Mouse (Mus musculus): ENCODE results near the gene Hoxc9. TPM values are rescaled to one million over a fixed set of nuclear protein-coding genes. Genes with fewer than 3 reads are reported as not detected.
A peak's percentile ranks its signal among the peaks of the same experiment; 100 is the strongest.

Gene Hoxc9
- polyA plus RNA-seq, 1 experiment from 2014 or later: not detected

DNA sequence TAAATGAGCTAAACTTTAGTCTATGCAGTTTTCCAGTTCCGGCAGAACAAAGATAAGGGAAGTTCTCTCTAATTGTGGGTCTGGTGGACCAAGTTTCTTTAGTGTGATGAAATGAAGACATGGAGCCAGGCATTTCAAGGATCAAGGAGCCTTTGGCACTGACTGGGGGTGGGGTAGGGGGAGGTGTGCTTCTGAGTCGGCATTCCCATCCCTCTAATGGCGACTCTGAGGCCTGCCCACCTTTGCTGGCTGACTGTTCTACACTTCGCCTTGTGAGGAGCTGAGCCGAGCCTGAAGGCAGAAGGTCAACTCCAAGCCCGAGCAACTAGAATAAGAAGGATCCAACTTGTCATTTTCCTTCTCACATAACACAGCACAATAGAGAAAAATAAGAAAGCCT is 14.5 kb upstream of the Hoxc9 start:
- Histone ChIP-seq H3K9ac (no peak overlapping the region), H3K27me3 (peaks cover 98% of the 10 kb centered on the region), H3K4me1 (0 out of 2 replicates have a peak, but pooled peaks cover 5% of the 10 kb centered on the region), H3K4me3 (no peak overlapping the region), H3K4me2 (no peak overlapping the region), H3K36me3 (no peaks in the 10 kb centered on the region), H3K27ac (no peak overlapping the region), H3K9me3 (no peaks in the 10 kb centered on the region)
- ATAC-seq (ENCODE audit: borderline replicate concordance, extremely low read depth, low FRiP score, low TSS enrichment): no peak
- WGBS: 3% methylated on average over 6 of the region's 6 CpGs

DNA sequence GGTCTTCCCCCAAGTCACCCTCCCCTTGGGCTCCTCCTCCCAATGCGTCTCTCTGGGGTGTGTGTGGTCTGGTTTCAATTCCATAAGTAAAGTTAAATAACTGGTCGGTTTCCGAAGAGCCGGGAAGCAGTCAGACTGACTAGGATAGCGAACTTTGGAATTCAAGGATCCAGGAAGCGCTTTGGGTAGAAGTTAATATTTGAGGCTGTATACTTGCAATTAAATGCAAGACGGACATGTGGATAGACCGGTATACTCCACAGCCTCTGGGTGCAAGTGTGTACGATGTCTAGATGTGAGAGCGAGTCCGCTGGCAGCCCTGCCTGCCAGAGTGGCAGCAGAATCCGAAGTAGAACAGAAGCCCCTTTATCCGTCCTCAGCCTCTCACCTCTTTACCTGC is 13.7 kb upstream of the Hoxc9 start:
- Histone ChIP-seq H3K4me1 (0 out of 2 replicates have a peak, but pooled peaks cover 5% of the 10 kb centered on the region), H3K36me3 (no peaks in the 10 kb centered on the region), H3K9me3 (no peaks in the 10 kb centered on the region), H3K27me3 (peaks cover 98% of the 10 kb centered on the region), H3K9ac (no peak overlapping the region), H3K4me2 (no peak overlapping the region), H3K27ac (no peak overlapping the region), H3K4me3 (no peak overlapping the region)
- WGBS: 1% methylated on average over 13 of the region's 13 CpGs
- no peak for ATAC-seq (ENCODE audit: borderline replicate concordance, extremely low read depth, low FRiP score, low TSS enrichment)

DNA sequence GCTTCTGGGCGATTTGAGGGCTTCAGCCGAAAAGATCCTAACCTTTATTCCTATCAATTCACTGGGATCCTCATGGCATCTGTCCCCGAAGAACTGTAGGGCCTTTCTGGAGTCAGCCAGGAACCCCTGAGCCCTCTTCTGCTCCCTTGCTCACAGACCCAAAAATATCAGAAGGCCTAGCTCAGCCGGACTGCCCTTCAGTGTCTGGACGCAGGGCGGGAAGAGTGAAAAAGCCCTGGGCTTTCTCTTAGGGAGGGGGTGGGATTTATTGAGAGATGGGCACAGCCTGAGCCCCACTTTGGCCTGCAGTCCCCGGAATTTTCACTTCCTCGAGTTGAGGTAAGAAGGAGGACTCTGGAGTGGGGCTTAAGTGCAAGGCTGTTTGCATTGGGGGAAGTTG is 13.0 kb upstream of the Hoxc9 start:
- Histone ChIP-seq H3K9ac (no peak overlapping the region), H3K4me2 (no peak overlapping the region), H3K27ac (no peak overlapping the region), H3K4me3 (no peak overlapping the region), H3K4me1 (0 out of 2 replicates have a peak, but pooled peaks cover 5% of the 10 kb centered on the region), H3K9me3 (no peaks in the 10 kb centered on the region), H3K27me3 (peaks cover 97% of the 10 kb centered on the region), H3K36me3 (no peaks in the 10 kb centered on the region)
- 2% methylated on average over 8 of the region's 8 CpGs for WGBS
- ATAC-seq (ENCODE audit: borderline replicate concordance, extremely low read depth, low FRiP score, low TSS enrichment): no peak

DNA sequence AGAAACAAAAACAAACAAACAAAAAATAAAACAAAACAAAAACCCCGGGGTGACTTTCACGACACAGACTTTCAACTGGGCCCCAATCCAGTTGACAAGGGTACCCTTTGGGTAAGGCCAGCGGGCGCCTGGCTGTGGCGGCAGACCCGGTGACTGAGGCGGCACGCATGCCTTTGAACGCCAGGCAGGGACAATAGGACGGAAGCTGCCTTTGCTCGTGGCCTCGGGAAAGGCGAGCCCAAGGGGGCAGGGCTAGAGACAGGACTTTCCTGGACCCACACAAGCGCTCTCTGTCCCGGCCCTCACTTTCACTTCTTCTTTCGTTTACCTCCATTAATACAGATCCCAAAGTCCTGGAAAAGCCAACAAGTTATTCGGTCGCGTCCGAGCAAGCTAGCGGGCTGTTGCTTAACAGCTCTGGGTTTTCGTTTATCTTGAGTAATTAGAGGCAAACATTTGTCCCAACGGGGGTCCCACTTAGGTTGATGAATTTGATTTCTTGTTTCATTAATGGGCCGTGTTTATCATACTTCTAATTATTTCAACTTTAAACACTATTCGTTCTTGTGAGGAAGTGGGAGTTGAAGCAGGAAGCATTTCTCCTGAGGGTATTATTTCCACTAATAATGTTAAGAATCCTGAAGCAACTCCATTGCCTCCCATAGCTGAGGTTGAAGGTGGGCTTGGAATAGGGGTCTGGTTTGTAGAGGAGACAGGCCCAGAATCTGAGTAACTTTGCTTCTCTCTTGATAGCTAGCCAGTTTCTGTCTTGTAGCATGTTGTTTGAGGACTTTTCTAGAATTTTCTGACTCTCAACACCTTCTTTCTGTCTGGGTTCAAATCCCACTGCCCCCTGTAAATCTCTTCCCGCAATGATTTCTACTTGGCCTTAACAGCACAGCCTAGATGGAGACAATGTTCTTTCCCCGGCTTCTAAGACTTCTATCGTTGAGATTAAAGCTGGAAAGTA is 12.3 kb upstream of the Hoxc9 start:
- Histone ChIP-seq H3K27me3 (peaks cover 97% of the 10 kb centered on the region), H3K9ac (no peak overlapping the region), H3K4me2 (no peak overlapping the region), H3K36me3 (no peaks in the 10 kb centered on the region), H3K4me3 (no peak overlapping the region), H3K4me1 (0 out of 2 replicates have a peak, but pooled peaks cover 5% of the 10 kb centered on the region), H3K27ac (no peak overlapping the region), H3K9me3 (no peaks in the 10 kb centered on the region)
- 2% methylated on average over 28 of the region's 28 CpGs for WGBS
- ATAC-seq (ENCODE audit: borderline replicate concordance, extremely low read depth, low FRiP score, low TSS enrichment): no peak

DNA sequence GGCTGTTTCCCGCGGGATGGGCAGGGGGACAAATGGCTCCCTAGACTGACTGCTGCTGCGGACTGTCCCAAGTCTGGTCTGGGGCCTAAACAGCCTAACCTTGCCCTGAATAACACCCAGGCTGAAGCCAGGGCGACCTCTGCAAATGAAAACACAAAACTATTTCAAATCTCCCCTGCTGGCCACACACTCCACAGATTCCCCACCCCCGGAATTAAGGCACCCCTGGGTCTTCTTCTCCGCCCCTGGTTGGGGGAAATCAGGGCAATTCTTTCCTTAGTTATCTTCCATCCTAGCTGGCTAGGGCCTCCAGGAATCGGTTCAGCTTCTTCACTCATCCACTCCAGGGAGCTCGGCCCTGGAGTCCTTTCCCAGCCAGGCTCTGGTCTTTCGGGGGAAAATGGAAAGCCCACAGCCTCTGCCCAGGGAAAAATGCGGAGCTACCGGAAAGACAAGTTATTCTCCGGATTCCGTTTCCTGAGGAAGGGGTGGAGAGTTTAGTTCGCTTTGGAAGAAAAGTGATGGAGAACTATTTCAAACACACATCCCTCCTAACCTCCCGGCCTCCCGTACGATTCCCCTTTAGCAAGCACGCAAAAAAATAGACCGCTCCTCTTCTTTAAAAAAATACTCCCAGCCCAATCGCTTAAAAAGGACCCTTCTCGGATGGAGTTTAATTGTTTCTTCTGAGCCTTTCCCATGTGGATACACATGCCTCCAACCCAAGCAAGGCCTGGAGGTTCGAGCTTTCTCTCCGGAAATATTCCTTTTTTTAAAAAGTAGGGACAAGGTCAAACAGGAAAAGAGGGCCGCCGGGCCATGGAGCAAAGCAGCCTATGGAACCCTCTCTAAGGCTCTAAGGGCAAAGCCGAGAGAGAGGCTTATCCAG is 11.0 kb upstream of the Hoxc9 start:
- Histone ChIP-seq H3K4me2 (no peak overlapping the region), H3K9ac (no peak overlapping the region), H3K4me3 (no peak overlapping the region), H3K27ac (no peak overlapping the region), H3K4me1 (0 out of 2 replicates have a peak, but pooled peaks cover 5% of the 10 kb centered on the region), H3K27me3 (peaks cover 97% of the 10 kb centered on the region), H3K36me3 (no peaks in the 10 kb centered on the region), H3K9me3 (no peaks in the 10 kb centered on the region)
- ATAC-seq (ENCODE audit: borderline replicate concordance, extremely low read depth, low FRiP score, low TSS enrichment): no peak
- 4% methylated on average over 26 of the region's 26 CpGs for WGBS

DNA sequence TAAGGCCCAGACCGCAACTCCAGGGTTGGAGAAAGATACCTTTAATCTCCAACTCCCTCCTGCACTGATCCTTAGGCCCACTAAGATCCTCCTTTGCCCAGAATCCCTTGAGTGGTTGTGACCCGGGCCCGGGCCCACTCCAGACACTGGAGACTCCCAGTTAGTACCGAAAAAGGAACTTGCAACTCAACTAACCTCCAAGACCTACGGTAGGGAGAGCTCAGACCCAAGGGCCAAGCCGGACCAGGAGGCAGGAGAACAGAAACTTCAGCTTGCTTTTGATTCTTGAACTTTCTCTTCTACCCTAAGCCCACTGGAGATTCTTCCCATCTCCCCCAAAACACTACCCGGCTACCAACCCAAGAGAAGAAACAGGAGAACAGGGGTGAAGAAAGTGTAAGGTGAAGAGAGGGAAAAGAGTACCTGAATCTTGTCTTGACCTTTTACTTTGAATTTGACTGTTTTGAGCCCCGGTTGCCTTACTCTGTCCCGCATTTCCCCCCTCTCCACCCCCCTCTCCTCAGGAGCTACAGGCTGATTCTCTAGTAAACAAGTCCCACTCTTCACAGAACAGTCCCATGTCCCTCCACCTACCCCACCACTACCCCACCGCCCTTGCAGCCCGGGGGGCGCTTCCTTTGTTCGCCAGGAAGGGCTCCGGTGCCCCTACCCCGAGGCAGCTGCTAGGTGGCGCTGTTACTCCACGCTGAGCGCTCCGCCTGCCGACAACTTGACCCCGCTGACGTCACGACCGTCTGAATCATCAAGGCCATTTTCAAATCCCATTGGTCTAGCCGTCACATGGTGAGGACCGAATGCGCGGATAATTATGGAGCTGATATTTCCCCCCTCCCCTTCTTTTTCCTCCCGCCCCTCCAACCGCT is 10.1 kb upstream of the Hoxc9 start:
- Histone ChIP-seq H3K27ac (no peak overlapping the region), H3K9ac (no peak overlapping the region), H3K4me3 (0 out of 2 replicates have a peak overlapping the region, but pooled peaks have one; percentile 9), H3K9me3 (no peaks in the 10 kb centered on the region), H3K27me3 (peaks cover 97% of the 10 kb centered on the region), H3K36me3 (no peaks in the 10 kb centered on the region), H3K4me2 (peak overlapping the region; percentile 12; the same call in 1 of the 2 replicates), H3K4me1 (0 out of 2 replicates have a peak, but pooled peaks cover 5% of the 10 kb centered on the region)
- ATAC-seq (ENCODE audit: borderline replicate concordance, extremely low read depth, low FRiP score, low TSS enrichment): peak; percentile 59; the same call in 1 of the 2 replicates
- 4% methylated on average over 30 of the region's 30 CpGs for WGBS

DNA sequence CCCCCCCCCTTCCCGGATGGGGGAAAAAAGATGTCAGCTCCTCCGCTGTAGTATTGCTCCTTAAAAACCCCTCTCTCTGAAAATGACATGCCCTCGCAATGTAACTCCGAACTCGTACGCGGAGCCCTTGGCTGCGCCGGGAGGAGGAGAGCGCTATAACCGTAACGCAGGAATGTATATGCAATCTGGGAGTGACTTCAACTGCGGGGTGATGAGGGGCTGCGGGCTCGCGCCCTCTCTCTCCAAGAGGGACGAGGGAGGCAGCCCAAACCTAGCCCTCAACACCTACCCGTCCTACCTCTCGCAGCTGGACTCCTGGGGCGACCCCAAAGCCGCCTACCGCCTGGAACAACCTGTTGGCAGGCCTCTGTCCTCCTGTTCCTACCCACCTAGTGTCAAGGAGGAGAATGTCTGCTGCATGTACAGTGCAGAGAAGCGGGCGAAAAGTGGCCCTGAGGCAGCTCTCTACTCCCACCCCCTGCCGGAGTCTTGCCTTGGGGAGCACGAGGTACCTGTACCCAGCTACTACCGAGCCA is 9.4 kb upstream of the Hoxc9 start, which contains the start of gene Hoxc10:
TSS of gene Hoxc10 (plus strand) at position 21 of the 536 bp plus-strand sequence.
- 2% methylated on average over 27 of the region's 27 CpGs for WGBS
- Histone ChIP-seq H3K9ac (no peak within 1 kb of the TSS), H3K36me3 (no peaks in the 10 kb centered on the region), H3K27ac (no peak within 1 kb of the TSS), H3K27me3 (peaks cover 97% of the 10 kb centered on the region), H3K4me2 (peak within 1 kb of the TSS; percentile 12; the same call in 1 of the 2 replicates), H3K4me3 (0 out of 2 replicates have a peak within 1 kb of the TSS, but pooled peaks have one; percentile 9), H3K9me3 (no peaks in the 10 kb centered on the region), H3K4me1 (0 out of 2 replicates have a peak, but pooled peaks cover 5% of the 10 kb centered on the region)
- no peak for ATAC-seq (ENCODE audit: borderline replicate concordance, extremely low read depth, low FRiP score, low TSS enrichment)

DNA sequence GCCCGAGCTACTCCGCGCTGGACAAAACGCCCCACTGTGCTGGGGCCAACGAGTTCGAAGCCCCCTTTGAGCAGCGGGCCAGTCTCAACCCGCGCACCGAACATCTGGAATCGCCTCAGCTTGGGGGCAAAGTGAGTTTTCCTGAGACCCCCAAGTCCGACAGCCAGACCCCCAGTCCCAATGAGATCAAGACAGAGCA is 9.0 kb upstream of the Hoxc9 start, which contains the start of gene Hoxc5:
TSS of gene Hoxc5 (plus strand) at position 132 of the 199 bp plus-strand sequence.
- no peak for ATAC-seq (ENCODE audit: borderline replicate concordance, extremely low read depth, low FRiP score, low TSS enrichment)
- H3K4me2 ChIP-seq: peak within 1 kb of the TSS; percentile 12; the same call in 1 of the 2 replicates
- H3K27me3 ChIP-seq: peaks cover 99% of the 10 kb centered on the region
- no peaks in the 10 kb centered on the region for H3K36me3 ChIP-seq
- H3K9me3 ChIP-seq: no peaks in the 10 kb centered on the region
- H3K4me3 ChIP-seq: 0 out of 2 replicates have a peak within 1 kb of the TSS, but pooled peaks have one; percentile 9
- no peak within 1 kb of the TSS for H3K27ac ChIP-seq
- H3K4me1 ChIP-seq: 0 out of 2 replicates have a peak, but pooled peaks cover 5% of the 10 kb centered on the region
- WGBS: 5% methylated on average over 12 of the region's 12 CpGs
- H3K9ac ChIP-seq: no peak within 1 kb of the TSS

DNA sequence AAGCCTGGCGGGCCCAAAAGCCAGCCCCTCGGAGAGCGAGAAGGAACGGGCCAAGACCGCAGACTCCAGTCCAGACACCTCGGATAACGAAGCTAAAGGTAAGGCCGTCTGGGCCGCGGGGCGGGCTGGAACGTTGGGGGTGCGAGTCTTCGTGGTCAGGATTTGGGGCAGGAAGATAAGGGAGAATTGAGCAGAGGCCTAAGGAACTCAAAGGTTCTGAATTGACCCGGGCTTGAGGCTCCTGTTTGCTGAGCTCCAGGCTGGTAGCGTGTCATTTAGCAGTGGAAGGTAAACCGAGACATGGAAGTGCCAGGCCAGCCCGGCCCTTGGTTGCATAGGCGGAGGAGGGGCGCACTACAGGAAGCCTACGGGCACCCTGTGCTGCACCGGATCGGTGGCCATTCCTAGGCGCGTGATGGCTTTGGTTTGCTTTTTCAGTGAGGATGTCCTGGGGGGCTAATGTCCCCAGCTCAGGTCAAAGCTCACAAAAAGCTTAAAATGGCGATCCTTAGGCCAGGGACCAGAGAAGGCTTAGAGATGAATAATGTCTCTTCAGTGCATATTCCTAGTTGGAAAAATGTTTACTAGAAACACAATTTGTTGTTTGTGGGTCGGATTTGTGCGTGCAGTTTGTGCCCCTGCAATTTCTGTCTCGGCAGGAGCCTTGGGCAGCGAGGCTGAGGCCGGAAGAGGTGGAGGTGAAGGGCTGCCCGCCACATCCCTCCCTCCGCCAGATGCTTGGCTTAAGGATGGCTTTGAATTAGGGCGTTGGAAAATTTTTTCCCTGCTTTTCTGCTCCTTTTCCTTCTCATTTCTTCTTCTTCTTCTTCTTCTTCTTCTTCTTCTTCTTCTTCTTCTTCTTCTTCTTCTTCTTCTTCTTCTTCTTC is 8.5 kb upstream of the Hoxc9 start:
- no peak overlapping the region for H3K4me3 ChIP-seq
- H3K9me3 ChIP-seq: no peaks in the 10 kb centered on the region
- no peak for ATAC-seq (ENCODE audit: borderline replicate concordance, extremely low read depth, low FRiP score, low TSS enrichment)
- WGBS: 3% methylated on average over 34 of the region's 34 CpGs
- H3K4me1 ChIP-seq: 0 out of 2 replicates have a peak, but pooled peaks cover 5% of the 10 kb centered on the region
- H3K9ac ChIP-seq: no peak overlapping the region
- H3K27ac ChIP-seq: no peak overlapping the region
- no peaks in the 10 kb centered on the region for H3K36me3 ChIP-seq
- peaks cover 99% of the 10 kb centered on the region for H3K27me3 ChIP-seq
- H3K4me2 ChIP-seq: no peak overlapping the region

DNA sequence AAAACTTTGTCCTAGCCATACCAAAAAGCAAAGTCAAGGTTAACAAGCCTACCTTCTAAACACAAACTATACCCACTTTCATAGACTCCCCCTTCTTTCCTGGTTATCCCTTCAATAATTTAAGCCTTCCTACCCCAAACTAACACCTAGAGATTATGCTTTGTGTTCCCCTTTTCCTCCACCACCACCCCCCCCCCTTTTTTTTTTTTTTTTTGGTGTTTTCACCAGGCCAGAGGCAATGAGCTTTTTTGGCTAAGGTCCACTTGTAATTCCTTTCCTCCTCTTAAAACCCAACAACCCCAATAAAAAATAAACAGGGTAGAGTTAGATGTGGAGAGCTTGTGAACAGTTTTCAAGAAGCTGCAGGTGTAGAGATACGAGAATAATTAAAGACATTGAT is 6.9 kb upstream of the Hoxc9 start:
- no peaks in the 10 kb centered on the region for H3K36me3 ChIP-seq
- no peak overlapping the region for H3K27ac ChIP-seq
- H3K9ac ChIP-seq: no peak overlapping the region
- no peak overlapping the region for H3K4me3 ChIP-seq
- 0 out of 2 replicates have a peak, but pooled peaks cover 5% of the 10 kb centered on the region for H3K4me1 ChIP-seq
- H3K4me2 ChIP-seq: no peak overlapping the region
- ATAC-seq (ENCODE audit: borderline replicate concordance, extremely low read depth, low FRiP score, low TSS enrichment): no peak
- no peaks in the 10 kb centered on the region for H3K9me3 ChIP-seq
- H3K27me3 ChIP-seq: peaks cover 99% of the 10 kb centered on the region
- 39% methylated on average over 1 of the region's 1 CpGs for WGBS
